Mouse (Mus musculus): ENCODE data around the gene Hnrnpab. TPM values are rescaled to one million over a fixed set of nuclear protein-coding genes. Genes with fewer than 3 reads are reported as not detected.
A peak's percentile ranks its signal among the peaks of the same experiment; 100 is the strongest.
"Not testable (repeated sequence)": the region's sequence is repeated elsewhere in the genome, so short reads cannot be mapped to it uniquely, and the experiment has no call there.

Hnrnpab gene
- polyA plus RNA-seq, 1 experiment from 2014 or later: 703 TPM

GRCm38 (mm10) chr11:51617693-51618092 lies 11.0 kb upstream of the Hnrnpab start:
- DNase-seq (peak; percentile 89), ATAC-seq (ENCODE audit: insufficient read depth) (no peak)
- 4% methylated on average over 4 of the region's 4 CpGs for WGBS
- no peaks in the 10 kb centered on the region for H3K9me3 ChIP-seq (ENCODE audit: low read depth, low read length)
- no peak overlapping the region for H3K4me3 ChIP-seq (ENCODE audit: low read depth, low read length)
- H3K27me3 ChIP-seq (ENCODE audit: insufficient read depth, low read length): no peaks in the 10 kb centered on the region
- peaks cover 8% of the 10 kb centered on the region; the same call in 1 of the 2 replicates for H3K4me1 ChIP-seq (ENCODE audit: insufficient read depth)
- H3K27ac ChIP-seq (ENCODE audit: low read depth): no peak overlapping the region
- peaks cover 5% of the 10 kb centered on the region; the same call in 1 of the 2 replicates for H3K36me3 ChIP-seq (ENCODE audit: insufficient read depth)
- no peak overlapping the region for H3K9ac ChIP-seq
- no peak overlapping the region for H3K4me2 ChIP-seq
- peak; percentile 85 for TF ChIP-seq CTCF (IDR thresholded peaks at IDR 0.05; ENCODE audit: low read depth)

- WGBS: 84% methylated on average over 7 of the region's 7 CpGs
- peak overlapping the region; percentile 29 for H3K4me3 ChIP-seq (ENCODE audit: low read depth, low read length)
Measured at GRCm38 (mm10) chr11:51616113-51616512, 9.5 kb upstream of the Hnrnpab start.

GRCm38 (mm10) chr11:51615601-51616000 lies 9.0 kb upstream of the Hnrnpab start:
- H3K4me1 ChIP-seq (ENCODE audit: insufficient read depth): peaks cover 3% of the 10 kb centered on the region; the same call in 1 of the 2 replicates
- H3K4me2 ChIP-seq: peak overlapping the region; percentile 66
- ATAC-seq (ENCODE audit: insufficient read depth): peak; percentile 68
- DNase-seq: peak; percentile 87
- no peaks in the 10 kb centered on the region for H3K36me3 ChIP-seq (ENCODE audit: insufficient read depth)
- 2% methylated on average over 14 of the region's 14 CpGs for WGBS
- no peaks in the 10 kb centered on the region for H3K27me3 ChIP-seq (ENCODE audit: insufficient read depth, low read length)
- no peak for TF ChIP-seq CTCF (IDR thresholded peaks at IDR 0.05; ENCODE audit: low read depth)
- H3K27ac ChIP-seq (ENCODE audit: low read depth): peak overlapping the region; percentile 89
- peak overlapping the region; percentile 29 for H3K4me3 ChIP-seq (ENCODE audit: low read depth, low read length)
- H3K9me3 ChIP-seq (ENCODE audit: low read depth, low read length): no peaks in the 10 kb centered on the region
- H3K9ac ChIP-seq: peak overlapping the region; percentile 34

More at GRCm38 (mm10) chr11:51616113-51616512, 9.5 kb upstream of the Hnrnpab start:
- not testable (repeated sequence) for ATAC-seq (ENCODE audit: insufficient read depth); DNase-seq; H3K36me3 ChIP-seq (ENCODE audit: insufficient read depth); H3K9me3 ChIP-seq (ENCODE audit: low read depth, low read length); H3K4me1 ChIP-seq (ENCODE audit: insufficient read depth); H3K27me3 ChIP-seq (ENCODE audit: insufficient read depth, low read length)
- peak overlapping the region; percentile 66 for H3K4me2 ChIP-seq
- peak overlapping the region; percentile 34 for H3K9ac ChIP-seq
- peak overlapping the region; percentile 89 for H3K27ac ChIP-seq (ENCODE audit: low read depth)

- WGBS: 26% methylated on average over 7 of the region's 7 CpGs
- H3K4me1 ChIP-seq (ENCODE audit: insufficient read depth): no peaks in the 10 kb centered on the region
- no peaks in the 10 kb centered on the region for H3K36me3 ChIP-seq (ENCODE audit: insufficient read depth)
- DNase-seq: peak; percentile 78
- ATAC-seq (ENCODE audit: insufficient read depth): no peak
- H3K9me3 ChIP-seq (ENCODE audit: low read depth, low read length): no peaks in the 10 kb centered on the region
- peak overlapping the region; percentile 66 for H3K4me2 ChIP-seq
- no peaks in the 10 kb centered on the region for H3K27me3 ChIP-seq (ENCODE audit: insufficient read depth, low read length)
- no peak for TF ChIP-seq CTCF (IDR thresholded peaks at IDR 0.05; ENCODE audit: low read depth)
- peak overlapping the region; percentile 29 for H3K4me3 ChIP-seq (ENCODE audit: low read depth, low read length)
- H3K27ac ChIP-seq (ENCODE audit: low read depth): peak overlapping the region; percentile 89
- peak overlapping the region; percentile 34 for H3K9ac ChIP-seq
Measured at GRCm38 (mm10) chr11:51615129-51615528, 8.5 kb upstream of the Hnrnpab start.

- no peak overlapping the region for H3K4me3 ChIP-seq (ENCODE audit: low read depth, low read length)
- peak overlapping the region; percentile 89; the same call in 1 of the 2 replicates for H3K27ac ChIP-seq (ENCODE audit: low read depth)
- no peak overlapping the region for H3K4me2 ChIP-seq
- H3K36me3 ChIP-seq (ENCODE audit: insufficient read depth): no peaks in the 10 kb centered on the region
- H3K9me3 ChIP-seq (ENCODE audit: low read depth, low read length): no peaks in the 10 kb centered on the region
- no peaks in the 10 kb centered on the region for H3K27me3 ChIP-seq (ENCODE audit: insufficient read depth, low read length)
- H3K9ac ChIP-seq: no peak overlapping the region
- no peaks in the 10 kb centered on the region for H3K4me1 ChIP-seq (ENCODE audit: insufficient read depth)
- ATAC-seq (ENCODE audit: insufficient read depth) (no peak), DNase-seq (no peak)
- TF ChIP-seq CTCF (IDR thresholded peaks at IDR 0.05; ENCODE audit: low read depth): peak; percentile 41
- 76% methylated on average over 8 of the region's 8 CpGs for WGBS
Measured at GRCm38 (mm10) chr11:51614256-51614655, 7.6 kb upstream of the Hnrnpab start.

GRCm38 (mm10) chr11:51609940-51610339 lies 3.3 kb upstream of the Hnrnpab start:
- not testable (repeated sequence) for DNase-seq; H3K27me3 ChIP-seq (ENCODE audit: insufficient read depth, low read length); H3K9me3 ChIP-seq (ENCODE audit: low read depth, low read length); H3K9ac ChIP-seq; H3K4me1 ChIP-seq (ENCODE audit: insufficient read depth); H3K4me3 ChIP-seq (ENCODE audit: low read depth, low read length); H3K4me2 ChIP-seq; H3K27ac ChIP-seq (ENCODE audit: low read depth); ATAC-seq (ENCODE audit: insufficient read depth)
- peaks cover 10% of the 10 kb centered on the region for H3K36me3 ChIP-seq (ENCODE audit: insufficient read depth)
- WGBS: 79% methylated on average over 5 of the region's 5 CpGs

- TF ChIP-seq CTCF (IDR thresholded peaks at IDR 0.05; ENCODE audit: low read depth): no peak
- no peak overlapping the region for H3K27ac ChIP-seq (ENCODE audit: low read depth)
- H3K4me1 ChIP-seq (ENCODE audit: insufficient read depth): no peaks in the 10 kb centered on the region
- no peak overlapping the region for H3K4me2 ChIP-seq
- 67% methylated on average over 3 of the region's 3 CpGs for WGBS
- no peak overlapping the region for H3K4me3 ChIP-seq (ENCODE audit: low read depth, low read length)
- no peak overlapping the region for H3K9ac ChIP-seq
- H3K36me3 ChIP-seq (ENCODE audit: insufficient read depth): peaks cover 16% of the 10 kb centered on the region
- DNase-seq: no peak
- H3K27me3 ChIP-seq (ENCODE audit: insufficient read depth, low read length): no peaks in the 10 kb centered on the region
- ATAC-seq (ENCODE audit: insufficient read depth): no peak
- no peaks in the 10 kb centered on the region for H3K9me3 ChIP-seq (ENCODE audit: low read depth, low read length)
Measured at GRCm38 (mm10) chr11:51609266-51609909, 2.7 kb upstream of the Hnrnpab start.

Data from lung, embryonic 14.5 days (tissue).